Mouse (Mus musculus) cerebellum, postnatal 36 days (tissue): Measurements from ENCODE around the gene Nsf.
A peak's percentile ranks its signal among the peaks of the same experiment; 100 is the strongest.
"Not testable (repeated sequence)": the region's sequence is repeated elsewhere in the genome, so short reads cannot be mapped to it uniquely, and the experiment has no call there.

Source experiments
- DNase-seq, 2 experiments: peaks; one replicate each; pipeline ENCODE4 v3.0.0; 2021 to 2022; ENCODE audit warnings: mixed read lengths in 2 of 2

The Nsf gene

DNA sequence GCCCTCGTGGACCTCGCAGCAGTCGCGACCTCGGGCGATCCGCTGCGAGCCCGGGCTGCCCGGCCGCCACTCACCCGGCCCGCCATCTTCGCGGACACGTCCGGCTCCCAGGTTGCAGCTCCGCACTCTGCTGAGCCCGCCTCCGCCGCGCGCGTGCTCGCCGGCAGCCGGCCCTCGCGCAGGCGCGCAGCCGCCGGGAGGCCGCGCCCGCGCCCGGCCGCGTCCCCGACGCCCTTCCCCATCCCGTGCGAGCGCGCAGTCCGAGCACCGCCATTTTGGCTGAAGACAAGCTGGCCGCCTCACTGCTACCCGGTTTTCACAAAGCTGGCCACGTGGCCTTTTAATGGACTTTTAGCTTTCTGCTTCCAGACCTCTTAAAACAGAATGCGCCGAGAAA, at the start of gene Nsf:
Gene Nsf (minus strand): TSS at position 161 of the 397 bp plus-strand sequence.
- DNase-seq = peak; percentile 81 to 85

DNA sequence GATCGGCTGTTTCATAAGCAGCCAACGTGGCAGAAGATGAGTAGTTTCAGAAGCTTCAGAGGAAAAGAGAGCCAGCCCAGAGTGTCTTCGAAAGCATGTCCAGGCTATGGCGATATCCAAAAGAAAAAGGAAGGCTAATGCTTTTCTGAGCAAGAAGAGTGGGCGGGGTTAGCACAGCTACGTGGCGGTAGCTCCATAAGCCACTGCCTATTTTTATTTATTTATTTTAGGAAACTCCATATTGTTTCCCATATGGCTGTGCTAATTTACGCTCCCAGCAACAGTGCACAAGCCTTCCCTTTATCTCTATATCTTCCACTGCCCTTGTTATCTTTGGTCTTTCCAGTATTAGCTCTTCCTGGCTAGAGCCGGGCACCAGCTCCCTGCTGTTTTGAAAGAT, 49.5 kb upstream of the Nsf start:
- DNase-seq = no peak

DNA sequence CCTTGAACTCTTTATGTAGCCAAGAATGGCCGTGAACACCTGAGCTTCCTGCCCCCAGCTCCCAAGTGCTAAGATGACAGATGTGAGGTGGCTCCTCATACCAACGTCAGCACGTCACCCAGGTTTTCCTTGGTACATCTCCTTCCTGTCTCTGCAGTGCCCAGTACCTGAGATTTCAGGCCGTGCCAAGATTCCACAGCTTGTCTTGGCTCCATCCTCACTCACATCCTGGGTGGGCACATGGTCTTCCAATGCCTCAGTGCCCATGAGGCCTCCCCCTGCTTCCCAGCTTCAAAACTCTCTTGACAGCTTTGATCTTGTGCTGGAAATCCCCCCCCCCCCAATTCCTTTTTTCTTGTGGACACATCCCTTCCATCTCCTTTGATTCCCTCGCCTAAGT, 48.3 kb upstream of the Nsf start:
- no peak for DNase-seq

GRCm38 (mm10) chr11:104001395-104001955, 47.6 kb upstream of the Nsf start:
- no peak for DNase-seq

DNA sequence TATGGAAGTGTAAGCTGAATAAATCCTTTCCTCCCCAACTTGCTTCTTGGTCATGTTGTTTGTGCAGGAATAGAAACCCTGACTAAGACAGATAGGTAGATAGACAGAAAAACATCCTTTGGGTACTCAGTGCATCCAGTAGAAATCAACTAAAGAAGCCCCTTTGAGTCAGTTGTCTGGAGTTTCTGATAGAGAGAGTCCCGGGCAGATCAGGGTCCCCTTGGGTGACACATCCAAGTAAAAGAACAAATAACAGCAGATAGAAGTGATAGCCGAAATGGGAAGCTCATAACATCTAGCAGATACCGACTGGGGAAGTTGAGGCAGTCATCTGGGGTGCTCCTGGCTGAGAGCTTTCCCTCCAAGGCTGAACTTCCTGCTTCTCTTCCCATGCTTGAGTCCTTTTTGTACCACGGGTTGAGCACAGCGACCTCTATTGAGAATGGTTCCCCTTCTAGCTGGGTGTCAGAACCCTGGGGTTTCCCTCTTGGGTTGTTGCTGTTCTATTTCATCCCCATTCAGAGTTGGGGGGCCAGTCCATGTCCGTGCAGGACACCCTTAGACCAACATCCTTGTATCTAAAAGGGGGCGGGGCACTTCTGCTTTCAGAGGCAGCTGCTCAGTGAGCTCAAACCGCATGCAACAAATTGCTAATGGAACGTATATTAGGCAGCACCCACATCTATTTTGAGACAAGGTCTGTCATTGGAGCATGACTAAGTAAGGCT, 47.0 kb upstream of the Nsf start:
- DNase-seq = no peak

DNA sequence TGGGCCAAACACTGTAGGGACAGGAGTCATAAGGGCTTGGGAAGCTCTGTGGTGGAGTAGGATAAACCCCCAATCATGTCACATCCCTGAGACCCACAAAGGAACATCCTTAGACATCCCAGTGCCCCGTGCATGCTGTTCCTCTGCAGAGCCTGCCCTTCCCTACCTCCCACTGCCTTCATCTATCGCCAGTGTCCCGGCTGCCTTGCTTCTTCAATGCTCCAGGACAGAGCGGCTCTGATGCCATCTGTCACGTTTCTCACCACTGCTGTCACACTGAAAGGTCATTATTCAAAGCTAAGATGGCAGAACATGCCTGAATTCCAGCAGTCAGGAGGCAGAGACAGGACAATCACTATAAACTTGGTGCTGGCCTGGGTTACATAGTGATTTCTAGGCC, 44.9 kb upstream of the Nsf start:
- peak; percentile 45 for DNase-seq

GRCm38 (mm10) chr11:103997385-103997784, 43.5 kb upstream of the Nsf start:
- DNase-seq = peak; percentile 83 to 89

- DNase-seq = no peak
These were observed 38.8 kb upstream of the Nsf start for GRCm38 (mm10) chr11:103992638-103993037.

- DNase-seq = not testable (repeated sequence)
These were observed 36.2 kb upstream of the Nsf start for GRCm38 (mm10) chr11:103990049-103990557.

DNA sequence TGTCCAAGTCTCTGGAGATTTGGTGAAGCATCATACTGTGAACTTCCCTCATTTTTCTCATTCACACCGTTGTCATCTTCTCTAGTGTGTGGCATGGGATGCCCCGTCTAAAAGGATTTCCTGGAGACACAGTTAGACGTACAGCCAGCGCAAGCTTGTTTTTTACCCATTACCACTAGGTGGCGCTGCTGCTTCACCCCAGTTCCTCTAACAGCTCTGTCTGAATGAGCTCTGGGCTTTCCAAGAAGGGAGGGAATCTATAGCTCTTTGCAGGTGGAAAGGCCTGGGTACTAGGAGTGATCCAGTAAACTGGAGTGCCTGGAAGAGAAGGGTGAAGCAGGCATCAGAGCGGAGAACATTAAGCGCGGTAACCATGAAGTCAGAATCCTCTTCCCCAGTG, 33.6 kb upstream of the Nsf start:
- DNase-seq = peak; percentile 79 to 86

DNA sequence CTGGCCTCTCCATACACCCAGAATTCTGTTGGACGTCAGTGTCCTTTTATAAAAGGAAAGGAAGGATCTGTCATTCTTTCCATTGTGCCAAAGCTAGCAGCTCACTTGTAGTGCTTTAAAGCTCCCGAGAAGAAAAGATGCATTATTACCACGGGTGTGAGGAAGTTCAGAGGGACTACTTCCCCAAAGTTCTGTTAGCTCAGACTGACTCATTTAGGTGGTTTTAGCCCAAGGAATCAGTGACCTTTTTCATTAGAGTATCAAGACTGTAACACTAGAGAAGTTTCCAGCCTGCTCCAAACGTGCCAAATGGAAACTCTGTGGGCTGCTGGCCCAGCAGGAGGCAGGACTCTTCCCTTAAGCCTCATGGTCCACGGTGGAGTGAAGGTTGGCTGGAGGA, 30.2 kb upstream of the Nsf start:
- no peak for DNase-seq

GRCm38 (mm10) chr11:103981826-103982225, 28.0 kb upstream of the Nsf start:
- DNase-seq = no peak

- DNase-seq = no peak
These were observed 25.5 kb upstream of the Nsf start for GRCm38 (mm10) chr11:103979381-103979780.

DNA sequence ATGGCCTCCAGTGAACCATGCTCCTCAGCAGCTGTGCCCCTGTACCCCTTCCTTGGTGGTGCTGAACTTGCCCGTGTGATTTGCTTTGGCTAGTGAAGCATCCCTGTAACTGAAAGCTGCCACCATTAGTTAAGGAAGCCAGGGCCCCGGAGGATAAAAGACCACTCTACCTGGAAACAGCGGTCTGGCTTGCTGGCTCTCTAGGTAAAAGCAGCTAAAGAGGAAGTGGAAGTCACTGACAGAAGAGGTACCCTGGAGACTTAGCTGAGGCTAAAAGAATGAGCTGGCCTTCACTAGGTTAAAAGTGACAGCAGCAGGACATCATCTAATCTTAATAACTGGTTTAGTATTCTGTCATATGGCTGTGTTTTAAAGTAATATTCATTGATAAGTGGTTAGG, 17.0 kb upstream of the Nsf start:
- DNase-seq = no peak

GRCm38 (mm10) chr11:103969278-103969677, 15.4 kb upstream of the Nsf start:
- no peak for DNase-seq

GRCm38 (mm10) chr11:103967106-103967735, 13.4 kb upstream of the Nsf start:
- peak in 1 of 2 experiments; percentile 40 for DNase-seq

GRCm38 (mm10) chr11:103956866-103957265, 3.0 kb upstream of the Nsf start:
- no peak for DNase-seq

DNA sequence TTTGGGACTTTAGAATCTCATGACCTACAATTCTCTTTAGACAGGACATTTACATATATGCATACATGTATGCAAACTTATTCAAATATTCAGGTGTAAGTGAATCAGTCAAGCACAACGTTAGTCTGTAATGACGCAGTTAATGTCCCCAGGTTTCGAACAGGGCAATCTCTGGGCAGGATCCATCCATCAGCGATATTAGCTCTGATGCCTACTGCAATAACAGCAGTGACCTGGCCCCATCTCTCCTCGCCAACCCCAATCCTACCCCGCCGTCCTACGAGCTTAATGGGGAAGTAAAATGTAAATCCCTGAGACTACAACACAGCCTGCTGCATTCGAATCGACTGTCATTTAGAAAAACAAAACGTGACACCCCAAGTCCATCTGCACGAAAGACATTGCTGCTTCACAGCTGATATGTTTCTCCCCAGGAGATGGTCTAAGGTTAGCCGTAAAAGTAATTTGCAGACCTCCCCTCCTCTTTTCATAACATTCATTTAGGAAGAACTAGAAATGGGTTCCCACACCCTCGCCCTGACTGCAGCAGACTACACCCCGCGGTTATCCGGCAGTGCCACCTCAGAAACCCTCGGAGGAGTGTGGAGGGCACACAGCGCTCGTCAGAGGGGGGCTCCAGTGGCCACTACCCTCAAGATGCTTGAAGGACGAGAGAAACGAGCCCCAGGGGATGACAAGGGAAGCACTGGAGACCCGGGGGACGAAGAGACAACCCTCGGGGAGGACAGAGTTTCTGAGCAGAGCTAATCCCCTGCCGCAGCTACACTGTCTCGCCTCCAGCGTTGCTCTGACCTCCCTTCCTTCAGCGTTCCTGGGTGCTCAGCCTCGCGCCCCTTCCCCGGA, 592 bp downstream of the Nsf start:
- peak; percentile 29 to 39 for DNase-seq

- no peak for DNase-seq
These were observed 1.2 kb downstream of the Nsf start for GRCm38 (mm10) chr11:103952635-103953031.

- DNase-seq = peak in 1 of 2 experiments; percentile 19
These were observed 2.8 kb downstream of the Nsf start for GRCm38 (mm10) chr11:103951106-103951505.

DNA sequence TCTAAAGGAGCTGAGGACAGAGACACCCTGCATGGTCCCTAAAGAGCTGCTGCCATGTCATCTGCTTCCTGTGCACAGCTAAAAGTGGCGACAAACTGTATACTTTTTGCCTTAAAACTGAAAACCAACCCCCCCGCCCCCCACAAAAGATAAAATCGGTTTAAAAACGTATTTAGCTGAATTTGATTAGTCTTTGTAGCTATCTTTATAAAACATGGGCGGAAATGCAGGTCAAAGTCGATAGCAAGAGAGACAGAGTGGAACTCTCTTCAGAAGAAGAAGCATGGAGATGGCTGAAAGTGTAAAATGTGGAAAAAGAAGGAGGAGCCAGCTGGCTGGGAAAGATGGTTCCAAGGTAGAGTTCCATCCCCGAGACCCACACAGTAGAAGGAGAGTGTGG, 4.9 kb downstream of the Nsf start:
- no peak for DNase-seq

DNA sequence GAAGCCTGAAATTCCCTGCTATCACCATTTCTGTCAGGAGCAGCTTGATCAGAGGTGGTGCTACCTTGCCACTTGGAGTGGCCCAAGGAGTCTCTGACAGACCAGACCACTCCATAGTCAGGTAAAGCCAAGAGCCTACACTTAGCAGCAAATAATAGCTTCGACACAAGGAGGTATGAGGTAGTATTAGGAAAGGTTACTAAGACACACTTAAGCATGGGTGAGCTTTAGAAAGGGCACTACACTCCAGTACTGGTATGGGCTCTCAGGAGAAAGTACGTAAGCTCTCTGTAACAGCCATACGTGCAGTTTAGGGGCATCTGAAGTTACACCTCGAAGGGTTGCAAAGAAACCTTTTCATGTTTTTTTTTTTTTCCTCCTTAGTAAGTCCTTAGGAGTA, 11.1 kb downstream of the Nsf start:
- DNase-seq = no peak

GRCm38 (mm10) chr11:103941351-103941750, 12.5 kb downstream of the Nsf start:
- no peak for DNase-seq
